Mouse (Mus musculus) forebrain, embryonic 13.5 days (tissue): Measurements from ENCODE around the gene Gm16368. TPM values are rescaled to one million over a fixed set of nuclear protein-coding genes. Genes with fewer than 3 reads are reported as not detected.
"Not testable (repeated sequence)": the region's sequence is repeated elsewhere in the genome, so short reads cannot be mapped to it uniquely, and the experiment has no call there.

Experiments
- ATAC-seq: fragments of 200-750 bp; cut with Nextera tagmentation; 2 replicates; pipeline ENCODE4 v1.8.0; 2017
- H3K27ac ChIP-seq: fragments of 300-500 bp; sonication (generic); 2 replicates; pipeline ENCODE4 v1.5.1; 2015; ENCODE audit warnings: inconsistent platforms, mild to moderate bottlenecking, moderate library complexity
- H3K27me3 ChIP-seq: fragments of 300-500 bp; sonication (generic); 2 replicates; pipeline ENCODE4 v1.6.1; 2015; ENCODE audit warnings: mild to moderate bottlenecking, inconsistent platforms
- H3K36me3 ChIP-seq: fragments of 300-500 bp; sonication (generic); 2 replicates; pipeline ENCODE4 v1.6.1; 2015; ENCODE audit warnings: mild to moderate bottlenecking, inconsistent platforms; ENCODE audit not compliant: poor library complexity, severe bottlenecking
- H3K4me1 ChIP-seq: fragments of 300-500 bp; sonication (generic); 2 replicates; pipeline ENCODE4 v1.6.1; 2015; ENCODE audit warnings: inconsistent platforms
- H3K4me2 ChIP-seq: fragments of 300-500 bp; sonication (generic); 2 replicates; pipeline ENCODE4 v1.6.1; 2015; ENCODE audit warnings: inconsistent platforms, mild to moderate bottlenecking, moderate library complexity
- H3K4me3 ChIP-seq: fragments of 300-500 bp; sonication (generic); 2 replicates; pipeline ENCODE4 v1.5.1; 2015; ENCODE audit warnings: mild to moderate bottlenecking, inconsistent platforms
- H3K9ac ChIP-seq: fragments of 300-500 bp; sonication (generic); 2 replicates; pipeline ENCODE4 v1.6.1; 2015; ENCODE audit warnings: mild to moderate bottlenecking, inconsistent platforms
- H3K9me3 ChIP-seq: fragments of 300-500 bp; sonication (generic); replicated peaks from 2 replicates; pipeline ENCODE4 v1.6.1; 2016; ENCODE audit warnings: inconsistent platforms
- WGBS: fragments of 180-500 bp; shearing (Covaris S2); methylation state at CpG from one replicate; pipeline ENCODE4 v1.1.7; 2015; 5-methylcytosine and 5-hydroxymethylcytosine counted together
- polyA plus RNA-seq: library from polyadenylated mRNA; unstranded; fragments of >200 nt; fragmentation: Nextera tagmentation; extraction: Ambion mirVana; gene quantifications from 2 replicates; pipeline ENCODE4 v1.2.1, GENCODE M21; 2015

Gene Gm16368
- not detected in 2 replicates for polyA plus RNA-seq

GRCm38 (mm10) chr12:88083397-88083796, at the start of gene Gm16368:
Gene Gm16368 (plus strand): TSS chr12:88083697.
- H3K4me1 ChIP-seq, H3K27me3 ChIP-seq, H3K9ac ChIP-seq, H3K36me3 ChIP-seq, H3K4me3 ChIP-seq, H3K4me2 ChIP-seq, H3K9me3 ChIP-seq, ATAC-seq, H3K27ac ChIP-seq: not testable (repeated sequence)
- whole genome bisulfite sequencing = 68% methylated on average over 1 of the region's 1 CpGs

- H3K9me3 ChIP-seq = peaks cover 11% of the 10 kb centered on the region
- not testable (repeated sequence) for H3K4me1 ChIP-seq, ATAC-seq, H3K36me3 ChIP-seq, H3K9ac ChIP-seq, H3K27me3 ChIP-seq, H3K27ac ChIP-seq, H3K4me3 ChIP-seq, H3K4me2 ChIP-seq
Measured at GRCm38 (mm10) chr12:88039062-88039461, 44.4 kb upstream of the Gm16368 start.

GRCm38 (mm10) chr12:88039703-88040102, 43.8 kb upstream of the Gm16368 start:
- not testable (repeated sequence) for H3K4me1 ChIP-seq, H3K9me3 ChIP-seq, H3K27me3 ChIP-seq, ATAC-seq, H3K9ac ChIP-seq, H3K27ac ChIP-seq, H3K36me3 ChIP-seq, H3K4me3 ChIP-seq, H3K4me2 ChIP-seq
- 93% methylated on average over 1 of the region's 1 CpGs for WGBS

- not testable (repeated sequence) for H3K27me3 ChIP-seq, H3K4me1 ChIP-seq, H3K36me3 ChIP-seq, ATAC-seq, H3K4me2 ChIP-seq, H3K9ac ChIP-seq, H3K27ac ChIP-seq, H3K9me3 ChIP-seq, H3K4me3 ChIP-seq
- 37% methylated on average over 1 of the region's 1 CpGs for WGBS
Measured at GRCm38 (mm10) chr12:88045226-88045625, 38.3 kb upstream of the Gm16368 start.

Other genes with a start within 250 kb of the Gm16368 start
- gene Gm2001, start 241.4 kb upstream of the Gm16368 start, polyA plus RNA-seq = not detected in 2 replicates
- not detected in 2 replicates for gene Gm2016, start 209.6 kb upstream of the Gm16368 start, polyA plus RNA-seq
- gene Gm2022, start 188.3 kb upstream of the Gm16368 start, polyA plus RNA-seq = not detected in 2 replicates
- not detected in 2 replicates for gene Gm2035, start 163.8 kb upstream of the Gm16368 start, polyA plus RNA-seq
- not detected in 2 replicates for gene Gm2042, start 129.6 kb upstream of the Gm16368 start, polyA plus RNA-seq
- gene Gm2075, start 71.8 kb upstream of the Gm16368 start, polyA plus RNA-seq = not detected in 2 replicates
- gene Gm6803, start 64.9 kb upstream of the Gm16368 start, polyA plus RNA-seq = not detected in 2 replicates
- not detected in 2 replicates for gene Gm2056, start 56.7 kb upstream of the Gm16368 start, polyA plus RNA-seq
- gene Gm10436, start 98.4 kb downstream of the Gm16368 start, polyA plus RNA-seq = not detected in 2 replicates
- gene Gm8332, start 166.4 kb downstream of the Gm16368 start, polyA plus RNA-seq = not detected in 2 replicates
- not detected in 2 replicates for gene Gm5662, start 190.8 kb downstream of the Gm16368 start, polyA plus RNA-seq
- gene Gm5039, start 240.3 kb downstream of the Gm16368 start, polyA plus RNA-seq = not detected in 2 replicates